In the genomic region with DNA sequence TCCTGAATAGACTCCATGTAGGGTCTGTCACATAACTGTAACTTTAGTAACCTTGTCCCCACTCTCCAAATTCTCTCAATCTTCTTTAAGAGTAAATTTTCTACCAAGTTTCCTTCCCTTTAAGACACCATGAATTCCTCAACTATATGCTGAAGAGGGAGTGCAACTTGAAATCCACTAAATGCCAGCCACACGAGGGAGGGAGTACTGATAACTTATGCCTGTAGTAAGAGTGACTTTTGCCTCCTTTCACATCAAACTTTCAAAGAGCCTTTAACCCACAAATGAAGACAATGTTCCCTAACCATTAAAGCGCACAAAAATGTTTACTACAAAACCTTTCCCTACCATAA, we compare ENCODE assay signal across 8 mouse cellular contexts. TPM values are rescaled to one million over a fixed set of nuclear protein-coding genes. Genes with fewer than 3 reads are reported as not detected.
DNase-seq lines count a peak whose midpoint lies in the region; ATAC-seq lines count a peak whose summit lies in the region.

No protein-coding gene starts in this region.

- H3K9ac ChIP-seq in lung, embryonic 15.5 days = peak overlapping the region; percentile 58; the same call in 1 of the 2 replicates
- H3K9ac ChIP-seq in intestine, embryonic 15.5 days = no peak overlapping the region
- peak overlapping the region; percentile 78; the same call in 1 of the 2 replicates for H3K9ac ChIP-seq in neural tube, embryonic 13.5 days

- WGBS in lung, embryonic 15.5 days = 47% methylated on average over 2 of the region's 2 CpGs
- 55% methylated on average over 2 of the region's 2 CpGs for WGBS in intestine, embryonic 15.5 days
- 64% methylated on average over 2 of the region's 2 CpGs for WGBS in neural tube, embryonic 13.5 days

- no peak for ATAC-seq in CD4-positive, CD25-positive, alpha-beta regulatory T cell, adult 4 months
- ATAC-seq in lung, embryonic 15.5 days (ENCODE audit: borderline replicate concordance, extremely low read depth, low FRiP score, low TSS enrichment) = no peak
- no peak for ATAC-seq in intestine, embryonic 15.5 days
- peak; percentile 38; the same call in 1 of the 2 replicates for ATAC-seq in neural tube, embryonic 13.5 days (ENCODE audit: low read depth)

- peak overlapping the region; percentile 52 for H3K4me3 ChIP-seq in lung, embryonic 15.5 days
- peak overlapping the region; percentile 59 for H3K4me3 ChIP-seq in intestine, embryonic 15.5 days (replicated peaks)
- peak overlapping the region; percentile 53 for H3K4me3 ChIP-seq in neural tube, embryonic 13.5 days

- DNase-seq in CD4-positive, CD25-positive, alpha-beta regulatory T cell, adult 2 months (ENCODE audit: low read depth, low spot score) = peak; percentile 8
- DNase-seq in lung, postnatal 36 days = no peak
- DNase-seq in urinary bladder, postnatal 4 days (ENCODE audit: low spot score in 2 of 2) = no peak
- DNase-seq in layer of hippocampus, postnatal 25 days (ENCODE audit: extremely low spot score in 1 of 2, low spot score in 1 of 2) = no peak

- no peaks in the 10 kb centered on the region; the same call in 1 of the 2 replicates for H3K4me1 ChIP-seq in lung, embryonic 15.5 days
- H3K4me1 ChIP-seq in intestine, embryonic 15.5 days (replicated peaks) = no peaks in the 10 kb centered on the region
- 0 out of 2 replicates have a peak, but pooled peaks cover 4% of the 10 kb centered on the region for H3K4me1 ChIP-seq in neural tube, embryonic 13.5 days (replicated peaks)

- H3K4me2 ChIP-seq in lung, embryonic 15.5 days = peak overlapping the region; percentile 91
- peak overlapping the region; percentile 88 for H3K4me2 ChIP-seq in intestine, embryonic 15.5 days (replicated peaks)
- peak overlapping the region; percentile 73 for H3K4me2 ChIP-seq in neural tube, embryonic 13.5 days

- no peaks in the 10 kb centered on the region for H3K9me3 ChIP-seq in lung, embryonic 15.5 days
- H3K9me3 ChIP-seq in intestine, embryonic 15.5 days = no peaks in the 10 kb centered on the region
- no peaks in the 10 kb centered on the region for H3K9me3 ChIP-seq in neural tube, embryonic 13.5 days

- H3K36me3 ChIP-seq in lung, embryonic 15.5 days = no peaks in the 10 kb centered on the region
- no peaks in the 10 kb centered on the region for H3K36me3 ChIP-seq in intestine, embryonic 15.5 days
- H3K36me3 ChIP-seq in neural tube, embryonic 13.5 days = no peaks in the 10 kb centered on the region

- H3K27me3 ChIP-seq in lung, embryonic 15.5 days = no peaks in the 10 kb centered on the region
- H3K27me3 ChIP-seq in intestine, embryonic 15.5 days (replicated peaks) = no peaks in the 10 kb centered on the region
- H3K27me3 ChIP-seq in neural tube, embryonic 13.5 days = no peaks in the 10 kb centered on the region

- peak overlapping the region; percentile 15; the same call in 1 of the 2 replicates for H3K27ac ChIP-seq in lung, embryonic 15.5 days
- no peak overlapping the region for H3K27ac ChIP-seq in intestine, embryonic 15.5 days
- no peak overlapping the region for H3K27ac ChIP-seq in neural tube, embryonic 13.5 days (replicated peaks)

RNA-seq across cellular contexts. Expression of gene Acot6, which starts 1.0 kb away (rescaled TPM):
- 1 to 10 TPM in 1 of 2 experiments, under 1 TPM in 1; 0.77 to 1.0 TPM for polyA plus RNA-seq in CD4-positive, CD25-positive, alpha-beta regulatory T cell, adult 4 months (2017; shearing (Covaris generic))
- 1.6 TPM in 2 replicates for polyA plus RNA-seq in lung, embryonic 15.5 days (2015; fragmentation: Nextera tagmentation; extraction: Ambion mirVana)
- polyA plus RNA-seq in intestine, embryonic 15.5 days (2015; fragmentation: Nextera tagmentation; extraction: Ambion mirVana) = 2.0 and 2.1 TPM in 2 replicates
- 0.63 and 1.0 TPM in 2 replicates for polyA plus RNA-seq in neural tube, embryonic 13.5 days (2015; fragmentation: Nextera tagmentation; extraction: Ambion mirVana)
- total RNA-seq in layer of hippocampus, postnatal 25 days (2021) = 1 to 10 TPM; 4.3 to 5.3 TPM

RNA-seq across cellular contexts. Expression of gene Dnal1, which starts 12.7 kb away (rescaled TPM):
- under 1 TPM; 0.10 to 0.12 TPM for polyA plus RNA-seq in CD4-positive, CD25-positive, alpha-beta regulatory T cell, adult 4 months (2017; shearing (Covaris generic))
- polyA plus RNA-seq in lung, embryonic 15.5 days (2015; fragmentation: Nextera tagmentation; extraction: Ambion mirVana) = 4.8 and 6.1 TPM in 2 replicates
- polyA plus RNA-seq in intestine, embryonic 15.5 days (2015; fragmentation: Nextera tagmentation; extraction: Ambion mirVana) = 3.9 TPM in 2 replicates
- 4.9 and 7.0 TPM in 2 replicates for polyA plus RNA-seq in neural tube, embryonic 13.5 days (2015; fragmentation: Nextera tagmentation; extraction: Ambion mirVana)
- 100 to 1,000 TPM in 1 of 2 experiments, 10 to 100 TPM in 1; 95.8 to 104 TPM for total RNA-seq in layer of hippocampus, postnatal 25 days (2021)

RNA-seq across cellular contexts. Expression of gene Acot5, which starts 32.3 kb away (rescaled TPM):
- not detected for polyA plus RNA-seq in CD4-positive, CD25-positive, alpha-beta regulatory T cell, adult 4 months (2017; shearing (Covaris generic))
- not detected in 2 replicates for polyA plus RNA-seq in lung, embryonic 15.5 days (2015; fragmentation: Nextera tagmentation; extraction: Ambion mirVana)
- 0.18 TPM in 1 of 2 replicates, not detected in the other for polyA plus RNA-seq in intestine, embryonic 15.5 days (2015; fragmentation: Nextera tagmentation; extraction: Ambion mirVana)
- 0.14 and 0.23 TPM in 2 replicates for polyA plus RNA-seq in neural tube, embryonic 13.5 days (2015; fragmentation: Nextera tagmentation; extraction: Ambion mirVana)
- 1 to 10 TPM; 8.3 TPM for total RNA-seq in layer of hippocampus, postnatal 25 days (2021)

RNA-seq across cellular contexts. Expression of gene Pnma1, which starts 46.8 kb away (rescaled TPM):
- not detected for polyA plus RNA-seq in CD4-positive, CD25-positive, alpha-beta regulatory T cell, adult 4 months (2017; shearing (Covaris generic))
- 1.8 TPM in 2 replicates for polyA plus RNA-seq in lung, embryonic 15.5 days (2015; fragmentation: Nextera tagmentation; extraction: Ambion mirVana)
- 0.59 and 0.63 TPM in 2 replicates for polyA plus RNA-seq in intestine, embryonic 15.5 days (2015; fragmentation: Nextera tagmentation; extraction: Ambion mirVana)
- 3.1 and 3.7 TPM in 2 replicates for polyA plus RNA-seq in neural tube, embryonic 13.5 days (2015; fragmentation: Nextera tagmentation; extraction: Ambion mirVana)
- 1 to 10 TPM; 3.8 to 4.5 TPM for total RNA-seq in layer of hippocampus, postnatal 25 days (2021)

RNA-seq across cellular contexts. Expression of gene Acot3, which starts 49.5 kb away (rescaled TPM):
- not detected for polyA plus RNA-seq in CD4-positive, CD25-positive, alpha-beta regulatory T cell, adult 4 months (2017; shearing (Covaris generic))
- polyA plus RNA-seq in lung, embryonic 15.5 days (2015; fragmentation: Nextera tagmentation; extraction: Ambion mirVana) = 0.30 and 0.33 TPM in 2 replicates
- 3.2 and 4.8 TPM in 2 replicates for polyA plus RNA-seq in intestine, embryonic 15.5 days (2015; fragmentation: Nextera tagmentation; extraction: Ambion mirVana)
- 0.69 and 0.75 TPM in 2 replicates for polyA plus RNA-seq in neural tube, embryonic 13.5 days (2015; fragmentation: Nextera tagmentation; extraction: Ambion mirVana)
- 1 to 10 TPM; 2.3 to 3.5 TPM for total RNA-seq in layer of hippocampus, postnatal 25 days (2021)
